Mouse (Mus musculus) spleen, adult 2 months (tissue): ENCODE measurements around the gene C8b.

Experiments used
- CTCF ChIP-seq: fragments of 200-500 bp; IDR thresholded peaks from 2 replicates; pipeline ENCODE4 v1.5.1; 2011; ENCODE audit warnings: mild to moderate bottlenecking, inconsistent platforms; ENCODE audit not compliant: insufficient read depth, insufficient read length, insufficient replicate concordance; ENCODE audit errors: extremely low read depth
- POLR2A ChIP-seq: fragments of 200-500 bp; IDR thresholded peaks from 2 replicates; pipeline ENCODE4 v1.6.1; 2011; ENCODE audit warnings: low read depth, low read length, inconsistent platforms

DNA sequence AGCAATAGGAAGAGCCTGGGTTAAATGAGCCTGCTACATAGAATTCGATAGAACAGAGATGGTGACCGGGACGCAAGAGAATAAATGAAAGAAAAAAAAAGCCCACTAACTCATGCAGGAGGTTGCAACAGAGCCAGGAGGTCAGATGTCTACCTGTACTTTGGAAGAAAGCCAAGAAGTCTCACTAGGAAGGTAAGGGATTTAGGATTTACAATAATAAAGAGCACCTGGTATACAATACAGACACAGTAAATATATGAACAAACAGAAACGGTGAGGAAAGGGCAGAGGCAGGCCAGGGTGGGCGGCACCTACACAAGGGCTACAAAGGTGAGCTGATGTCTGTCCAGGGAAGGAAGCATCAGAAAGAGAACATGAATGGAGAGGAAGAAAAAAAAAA, 76.1 kb downstream of the C8b start:
- no peak for TF ChIP-seq CTCF
- no peak for TF ChIP-seq POLR2A
